9 mouse cellular contexts compared by ENCODE assay signal in genomic region chr11:104288835-104289198, GRCm38 (mm10). TPM values are rescaled to one million over a fixed set of nuclear protein-coding genes. Genes with fewer than 3 reads are reported as not detected.
A peak's percentile ranks its signal among the peaks of the same experiment; 100 is the strongest.
DNase-seq lines count a peak whose midpoint lies in the region; ATAC-seq lines count a peak whose summit lies in the region.
"Had no signal": no experiment of that assay in that cellular context is flagged by ENCODE, and none has a peak within 500 bp of the region (broad histone marks: within the 10 kb centered on the region; RNA-seq: fewer than 3 reads in every experiment).

No protein-coding gene starts in this region.

- H3K27me3 ChIP-seq in lung, embryonic 16.5 days (ENCODE audit: control insufficient read depth, insufficient read depth, low read depth, low read length), result no peaks in the 10 kb centered on the region
- no peaks in the 10 kb centered on the region for H3K27me3 ChIP-seq in neural tube, embryonic 15.5 days (replicated peaks)
- H3K27me3 ChIP-seq: neural tube, embryonic 12.5 days had no signal

- 45% methylated on average over 6 of the region's 6 CpGs for WGBS in lung, embryonic 16.5 days
- WGBS in neural tube, embryonic 15.5 days, result 53% methylated on average over 6 of the region's 6 CpGs

- DNase-seq in lung, adult 18-20 months, result no peak
- DNase-seq in fat pad, adult 2 months (ENCODE audit: extremely low read depth, low read depth, low spot score), result peak; percentile 86
- DNase-seq in kidney, postnatal 14 days, result peak; percentile 48
- DNase-seq in lung, postnatal 10 days, result no peak
- no peak for DNase-seq in embryo, embryonic 10 days (ENCODE audit: low spot score)
- no peak for DNase-seq in gastrocnemius, postnatal 36 days

- peak overlapping the region; percentile 27; the same call in 1 of the 2 replicates for H3K27ac ChIP-seq in lung, embryonic 16.5 days (ENCODE audit: low read length)
- 0 out of 2 replicates have a peak overlapping the region, but pooled peaks have one; percentile 48 for H3K27ac ChIP-seq in neural tube, embryonic 15.5 days (replicated peaks)
- H3K27ac ChIP-seq: neural tube, embryonic 12.5 days had no signal

- no peak overlapping the region for H3K4me3 ChIP-seq in lung, embryonic 16.5 days (ENCODE audit: low read length)
- H3K4me3 ChIP-seq in neural tube, embryonic 15.5 days (replicated peaks), result no peak overlapping the region
- H3K4me3 ChIP-seq: neural tube, embryonic 12.5 days had no signal

- H3K4me1 ChIP-seq in lung, embryonic 16.5 days (replicated peaks; ENCODE audit: control insufficient read depth, insufficient read depth, low read length), result no peaks in the 10 kb centered on the region; the same call in 1 of the 2 replicates
- peaks cover 10% of the 10 kb centered on the region for H3K4me1 ChIP-seq in neural tube, embryonic 15.5 days

- H3K4me2 ChIP-seq in lung, embryonic 16.5 days (ENCODE audit: low read depth, low read length), result no peak overlapping the region
- H3K4me2 ChIP-seq in neural tube, embryonic 15.5 days, result no peak overlapping the region

- ATAC-seq in lung, embryonic 16.5 days (ENCODE audit: low read depth), result peak; percentile 29; the same call in 1 of the 2 replicates
- no peak for ATAC-seq in neural tube, embryonic 15.5 days (ENCODE audit: low FRiP score)

- no peak overlapping the region for H3K9ac ChIP-seq in lung, embryonic 16.5 days (ENCODE audit: low read length)
- H3K9ac ChIP-seq in neural tube, embryonic 15.5 days (replicated peaks), result no peak overlapping the region
- H3K9ac ChIP-seq: neural tube, embryonic 12.5 days had no signal

- H3K9me3 ChIP-seq in lung, embryonic 16.5 days (ENCODE audit: control insufficient read depth, low read length), result no peaks in the 10 kb centered on the region
- no peaks in the 10 kb centered on the region for H3K9me3 ChIP-seq in neural tube, embryonic 15.5 days (replicated peaks)
- H3K9me3 ChIP-seq: neural tube, embryonic 12.5 days had no signal

- intact Hi-C loops in gastrocnemius, postnatal 36 days (cut with DNase I), result no loop called here

- no peaks in the 10 kb centered on the region for H3K36me3 ChIP-seq in lung, embryonic 16.5 days (ENCODE audit: control insufficient read depth, insufficient read depth, low read length)
- peaks cover 65% of the 10 kb centered on the region for H3K36me3 ChIP-seq in neural tube, embryonic 15.5 days

RNA-seq across cellular contexts. Expression of gene Mapt, which starts 57.6 kb away (rescaled TPM):
- 11.8 and 13.6 TPM in 2 replicates for polyA plus RNA-seq in lung, embryonic 16.5 days (2015; fragmentation: Nextera tagmentation; extraction: Ambion mirVana)
- polyA plus RNA-seq in neural tube, embryonic 15.5 days (2015; fragmentation: Nextera tagmentation; extraction: Ambion mirVana), result 880 and 1,075 TPM in 2 replicates
- total RNA-seq in gastrocnemius, postnatal 36 days (2021), result 10 to 100 TPM; 54.1 to 59.5 TPM

Comparison
In these comparisons a context has a peak if more than half of its experiments do, and no peak if none do; other contexts are left out.
1. DNase-seq: peak in fat pad, adult 2 months (single experiment) and kidney, postnatal 14 days (single experiment); none in lung, adult 18-20 months (0 of 2), lung, postnatal 10 days (single experiment), embryo, embryonic 10 days (single experiment) and gastrocnemius, postnatal 36 days (0 of 2).
2. RNA of gene Mapt, which starts 57.6 kb away (polyA plus RNA-seq): 880 to 1,075 TPM in neural tube, embryonic 15.5 days; 11.8 to 13.6 TPM in lung, embryonic 16.5 days; every median in the first group is over 10 times any median in the second.